Mouse (Mus musculus) gastrocnemius, adult 8-10 months (tissue): ENCODE data around the gene Fhad1. TPM values are rescaled to one million over a fixed set of nuclear protein-coding genes. Genes with fewer than 3 reads are reported as not detected.

Source experiments
- DNase-seq, 2 experiments: peaks; one replicate each; pipeline ENCODE4 v3.0.0; 2022; ENCODE audit warnings: low spot score in 2 of 2
- total RNA-seq, 4 experiments: library from RNA; stranded (reverse); gene quantifications; 2 replicates each; pipeline ENCODE4 v1.2.4; 2022

Fhad1 gene
- total RNA-seq, 4 experiments from 2014 or later = not detected

DNA sequence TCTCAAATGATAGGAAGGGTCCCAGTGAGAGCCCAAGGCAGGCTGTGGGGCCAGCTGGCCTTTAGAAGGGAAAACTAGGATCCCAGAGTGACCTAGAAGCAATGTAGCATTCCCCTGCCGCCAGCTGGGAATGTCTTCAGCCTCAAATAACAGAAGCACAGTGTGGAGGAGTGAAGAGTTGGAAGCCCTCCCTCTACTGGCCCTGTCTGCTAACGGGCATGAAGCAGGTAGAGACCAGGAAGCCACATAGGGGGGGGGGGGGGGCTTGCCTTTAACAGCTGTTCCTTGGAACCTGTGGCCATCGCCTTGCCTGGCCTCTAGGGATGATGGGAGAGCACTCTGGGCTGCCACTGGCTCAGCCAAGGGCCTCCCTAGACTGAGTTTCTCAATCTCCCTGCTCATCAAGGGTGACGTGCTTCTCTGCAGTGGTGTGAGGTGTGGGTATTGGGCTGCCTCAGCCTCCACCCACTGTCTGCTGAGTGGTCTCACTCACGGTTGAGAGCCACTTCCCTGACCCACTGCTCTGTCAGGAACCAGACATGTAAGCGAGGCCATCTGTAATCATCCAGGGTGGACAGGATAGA lies 128.4 kb downstream of the Fhad1 start:
- DNase-seq = no peak

DNA sequence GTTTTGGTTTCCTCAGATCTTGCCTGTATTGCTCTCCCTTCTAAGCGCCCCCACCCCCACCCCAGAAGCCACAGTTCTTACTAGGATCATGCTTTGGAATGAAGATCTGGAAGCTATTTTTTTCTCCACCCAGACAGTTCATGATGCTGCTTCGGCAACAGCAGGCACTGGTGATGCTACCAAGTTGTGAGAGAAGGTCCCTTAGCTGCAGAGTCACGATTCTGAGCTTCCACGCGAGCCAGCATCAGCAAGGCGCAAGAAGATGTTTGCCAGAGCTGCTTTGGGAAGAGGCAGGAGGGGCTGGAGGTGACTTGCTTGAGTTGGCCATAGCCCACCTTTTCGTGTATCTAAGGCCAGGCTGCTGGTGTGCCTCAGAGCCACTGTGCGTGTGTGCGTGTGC lies 129.4 kb downstream of the Fhad1 start:
- no peak for DNase-seq

DNA sequence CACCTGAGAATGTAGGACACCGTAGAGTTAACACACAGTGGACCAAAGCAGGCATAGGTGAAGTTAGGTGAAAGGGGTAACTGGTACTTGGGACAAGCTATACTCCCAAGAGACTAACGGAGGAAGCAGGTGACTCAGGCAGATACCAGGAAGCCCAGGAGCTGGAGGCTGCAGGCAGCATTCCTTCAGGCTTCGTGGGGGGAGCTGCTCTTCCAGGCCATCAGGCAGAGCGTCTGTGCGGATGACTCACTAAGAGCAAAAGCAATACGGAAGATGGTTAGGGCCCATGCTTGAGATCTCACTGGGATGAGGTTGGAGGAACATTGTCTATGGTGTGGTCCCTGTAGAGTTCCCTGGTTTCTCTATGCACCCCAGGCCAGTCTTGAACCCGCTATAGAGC lies 132.0 kb downstream of the Fhad1 start:
- DNase-seq = no peak

DNA sequence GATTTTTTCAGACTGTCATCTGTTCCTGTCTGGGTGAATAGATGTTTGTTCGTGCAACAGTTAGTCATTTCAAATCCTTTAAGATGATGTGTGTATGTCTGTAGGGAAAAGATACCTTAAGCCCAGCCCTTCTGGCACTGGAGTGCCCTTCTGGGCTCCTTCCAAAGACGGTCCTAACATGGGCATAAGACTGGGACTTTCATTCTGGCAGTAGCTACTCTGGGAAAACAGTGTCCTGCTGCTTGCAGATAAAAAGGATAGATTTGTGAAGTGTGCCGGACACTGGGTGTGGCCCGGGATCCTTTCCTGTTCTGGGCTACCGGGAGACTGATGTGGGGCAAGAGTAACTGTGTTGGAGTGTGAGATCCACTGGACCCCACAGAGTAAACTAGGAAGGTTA lies 132.9 kb downstream of the Fhad1 start:
- no peak for DNase-seq

DNA sequence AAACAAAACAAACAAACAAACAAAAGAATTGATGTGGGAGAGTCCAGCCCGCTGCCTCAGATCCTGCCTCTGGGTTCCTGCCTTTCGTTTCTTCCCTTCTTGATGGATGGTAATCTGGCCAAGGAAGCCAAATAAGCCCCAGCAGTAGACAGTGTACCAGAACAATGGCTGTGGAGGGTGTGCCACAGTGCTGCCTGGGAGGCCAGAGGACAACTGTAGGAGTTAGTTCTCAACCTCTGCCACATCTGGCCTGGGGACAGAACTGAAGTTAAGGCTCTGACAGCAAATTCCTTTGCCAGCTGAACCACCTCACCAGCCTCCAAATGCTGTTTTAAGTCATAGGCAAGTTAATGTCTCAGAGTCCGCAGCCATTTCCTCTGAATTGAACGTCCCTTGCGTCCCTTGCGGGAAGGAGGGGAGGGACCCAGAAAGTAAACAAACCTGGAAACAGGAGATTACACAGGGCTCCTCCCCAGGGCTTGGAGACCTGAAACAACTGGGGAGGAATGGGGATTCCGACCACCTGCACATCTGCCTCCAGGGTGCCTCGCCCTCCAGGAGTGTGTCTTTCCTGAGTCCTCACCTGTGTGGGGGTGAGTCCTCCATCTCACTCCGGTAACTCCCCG lies 133.5 kb downstream of the Fhad1 start:
- no peak for DNase-seq

DNA sequence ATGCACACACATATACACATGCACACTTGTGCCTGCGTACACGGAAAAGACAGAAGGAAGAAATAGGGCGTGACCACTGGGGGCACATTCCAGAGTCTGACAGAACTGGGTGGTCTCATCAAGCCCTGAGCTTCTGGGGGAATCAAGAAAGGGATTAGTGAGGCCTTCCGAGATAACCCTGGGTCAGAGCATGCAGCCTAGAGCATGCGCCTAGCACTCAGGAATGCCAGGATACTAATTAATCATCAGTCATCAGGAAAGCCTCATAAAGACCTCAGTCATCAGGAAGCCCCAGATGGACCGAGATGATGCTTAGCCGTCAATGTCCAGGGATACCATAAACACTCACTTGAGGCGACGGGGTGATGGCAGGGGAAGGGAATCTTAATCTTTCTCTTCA lies 135.0 kb downstream of the Fhad1 start:
- DNase-seq = no peak

DNA sequence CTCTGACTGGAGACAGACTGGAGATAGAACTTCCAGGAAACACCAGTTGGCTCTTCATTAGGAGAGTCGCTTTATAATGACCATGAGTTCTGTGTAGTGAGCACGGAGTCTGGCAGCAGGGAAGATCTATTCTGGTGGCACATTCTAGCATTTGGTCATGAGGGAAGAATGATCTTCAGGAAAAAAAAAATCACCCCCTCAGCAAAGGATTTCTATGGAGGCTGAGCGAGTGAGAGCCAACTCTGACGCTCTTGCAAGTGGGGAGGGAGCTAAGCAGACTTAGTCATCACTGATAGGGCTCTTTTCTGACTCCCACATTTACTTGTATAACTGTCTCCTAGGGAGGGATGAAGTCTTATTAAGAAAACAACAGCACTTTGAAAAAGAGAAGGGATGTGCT lies 135.8 kb downstream of the Fhad1 start:
- DNase-seq = no peak

DNA sequence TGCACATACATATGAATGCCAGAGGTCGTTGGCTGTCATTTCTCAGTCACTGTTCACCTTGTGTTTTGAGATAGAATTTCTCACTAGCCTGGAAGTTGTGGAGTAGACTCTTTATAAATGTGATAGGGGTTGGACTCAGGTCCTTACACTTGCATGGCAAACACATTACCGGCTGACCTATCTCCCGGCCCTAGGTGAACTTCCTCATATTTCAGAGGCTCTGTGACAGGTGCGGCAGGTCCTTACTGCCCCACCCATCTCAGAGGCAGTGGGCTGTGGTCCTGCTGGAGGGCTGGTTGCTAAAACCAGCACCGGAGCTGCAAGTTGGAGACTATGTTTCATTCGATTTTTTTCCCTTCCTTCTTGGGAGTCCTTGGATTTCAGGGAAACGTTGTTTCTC lies 136.3 kb downstream of the Fhad1 start:
- DNase-seq = no peak

DNA sequence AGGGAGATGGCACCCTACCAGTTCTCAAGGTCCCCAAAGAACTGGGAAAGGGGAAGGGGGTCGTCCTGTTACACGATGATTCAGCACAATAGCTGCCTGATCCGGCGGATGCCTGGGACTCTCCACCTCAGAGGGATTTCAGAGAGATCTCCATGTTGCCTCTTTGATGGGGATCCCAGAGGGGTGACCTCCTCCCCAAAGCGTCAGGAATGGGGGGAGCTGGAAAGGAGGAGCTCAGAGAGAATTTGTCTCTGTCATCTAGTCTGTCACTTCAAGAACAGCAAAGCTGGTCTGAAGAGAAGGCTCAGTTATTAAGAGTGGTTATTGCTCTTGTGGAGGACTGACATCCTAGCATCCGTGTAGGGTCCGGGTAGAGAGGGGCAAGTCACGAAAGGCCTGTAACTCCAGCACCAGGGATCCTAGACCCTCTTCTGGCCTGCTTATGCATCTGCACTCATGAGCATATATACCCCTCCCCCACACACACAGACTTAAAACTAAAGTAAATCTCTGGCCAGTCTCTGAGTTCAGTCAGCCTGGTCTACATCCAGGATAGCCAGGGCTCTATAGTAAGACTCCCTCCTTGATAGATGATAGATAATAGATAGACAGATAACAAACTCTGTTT lies 139.3 kb downstream of the Fhad1 start:
- DNase-seq = no peak

DNA sequence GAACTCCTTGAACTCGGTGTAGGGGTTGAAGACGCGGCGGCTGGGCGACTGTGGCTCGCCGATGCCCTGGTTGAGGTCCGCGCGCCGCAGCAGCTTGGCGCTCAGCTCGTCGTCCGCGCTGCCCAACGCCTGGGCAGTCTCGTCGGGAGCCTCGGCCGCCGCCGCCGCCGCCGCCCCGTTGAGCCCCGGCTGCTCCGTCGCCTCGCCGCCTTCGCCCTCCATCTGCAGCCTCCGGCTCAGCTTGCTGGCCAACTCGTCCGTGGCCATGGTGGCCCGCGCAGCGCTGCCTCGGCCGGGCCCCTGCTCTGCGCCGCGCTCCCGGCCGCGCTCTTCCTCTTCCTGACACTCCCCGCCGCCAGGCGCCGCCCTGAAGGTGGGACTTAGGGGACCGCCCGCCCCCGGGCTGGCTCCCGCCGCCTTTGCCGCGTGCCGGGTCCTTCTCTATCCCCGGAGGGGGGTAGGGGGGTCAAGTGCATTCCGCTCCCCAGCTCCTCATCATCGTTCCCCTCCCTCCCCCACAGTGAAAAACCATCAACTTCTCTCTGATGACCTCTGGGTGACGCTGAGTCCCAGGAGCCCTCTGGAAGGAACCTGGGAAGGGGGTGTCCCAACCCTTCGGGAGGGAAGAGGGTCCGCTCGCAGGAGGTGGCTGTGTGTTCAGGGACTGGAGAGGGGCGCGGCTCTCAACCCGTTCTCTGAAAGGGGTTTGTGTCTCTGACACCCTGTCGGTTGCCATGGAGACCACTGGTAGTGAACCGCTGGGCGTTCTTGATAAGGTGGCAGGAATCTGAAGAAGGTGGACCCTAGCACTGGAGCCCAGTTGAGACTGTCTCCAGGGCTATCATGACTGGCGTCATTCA lies 140.1 kb downstream of the Fhad1 start, which contains the start of gene Efhd2:
Gene Efhd2, minus strand, starts transcription at position 320 of the 860 bp plus-strand sequence.
- DNase-seq = peak; percentile 50 to 58

DNA sequence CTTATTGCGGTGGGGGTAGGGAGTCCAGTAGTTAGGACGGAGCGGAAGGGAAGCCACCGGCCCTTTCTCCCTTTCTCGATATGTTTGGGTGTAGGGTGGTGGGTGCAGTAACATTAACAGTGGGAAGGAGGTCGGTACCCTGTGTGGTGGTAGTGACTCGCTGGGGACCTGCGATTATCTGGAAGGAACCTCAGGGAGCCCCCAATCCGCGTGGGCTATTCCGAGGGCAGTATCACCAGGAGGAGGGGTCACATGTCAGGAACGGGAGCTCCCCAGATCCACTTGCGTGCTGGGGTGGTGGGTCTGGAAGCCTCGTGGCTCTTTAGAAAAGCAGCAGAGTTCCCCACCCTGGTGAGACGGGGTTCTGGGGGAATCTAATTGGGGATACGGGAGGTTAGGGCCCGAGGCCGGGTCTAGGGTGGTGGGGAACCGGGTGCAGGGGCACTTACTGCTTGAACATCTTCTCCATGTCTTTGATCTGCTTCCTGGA lies 140.7 kb downstream of the Fhad1 start:
- no peak for DNase-seq

DNA sequence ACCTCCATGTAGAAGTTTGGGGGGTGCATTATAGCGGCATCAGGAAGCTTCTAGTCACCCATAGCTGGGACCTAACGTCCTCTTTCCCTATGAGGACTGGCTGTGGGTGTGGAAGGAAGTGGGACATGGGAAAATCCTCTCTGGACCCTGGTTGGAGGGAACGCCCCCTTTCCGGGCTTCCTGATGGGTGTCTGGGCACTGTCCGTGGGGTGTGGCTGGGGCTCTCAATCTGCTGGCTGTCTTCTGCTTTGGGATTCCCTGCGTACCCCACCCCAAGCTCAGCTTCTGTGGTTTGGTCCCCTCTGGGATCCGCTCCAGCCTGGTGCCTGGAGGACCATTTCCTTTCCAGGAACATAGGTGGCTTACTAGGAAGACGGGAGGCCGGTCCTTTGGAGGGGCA lies 141.9 kb downstream of the Fhad1 start:
- DNase-seq = no peak

DNA sequence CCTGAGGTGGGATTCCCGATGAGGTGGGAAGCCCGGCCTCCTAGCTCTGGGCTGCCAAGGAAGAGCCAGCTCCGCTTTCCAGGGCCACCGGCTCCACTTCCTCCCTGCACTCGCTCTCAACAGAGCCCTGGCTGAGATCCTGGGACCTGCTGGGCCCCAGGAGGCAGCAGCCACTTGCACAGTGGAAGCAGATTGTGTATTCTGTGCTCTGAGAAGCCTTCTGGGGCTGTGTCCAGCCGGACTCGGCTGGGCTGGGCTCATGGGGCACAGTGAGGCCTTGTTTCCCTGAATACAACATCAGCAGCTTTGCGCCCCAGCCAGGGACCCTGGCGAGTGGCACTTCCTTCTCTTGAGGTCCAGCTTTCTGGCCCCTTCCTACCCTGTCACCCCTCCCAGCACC lies 143.0 kb downstream of the Fhad1 start:
- DNase-seq = no peak

DNA sequence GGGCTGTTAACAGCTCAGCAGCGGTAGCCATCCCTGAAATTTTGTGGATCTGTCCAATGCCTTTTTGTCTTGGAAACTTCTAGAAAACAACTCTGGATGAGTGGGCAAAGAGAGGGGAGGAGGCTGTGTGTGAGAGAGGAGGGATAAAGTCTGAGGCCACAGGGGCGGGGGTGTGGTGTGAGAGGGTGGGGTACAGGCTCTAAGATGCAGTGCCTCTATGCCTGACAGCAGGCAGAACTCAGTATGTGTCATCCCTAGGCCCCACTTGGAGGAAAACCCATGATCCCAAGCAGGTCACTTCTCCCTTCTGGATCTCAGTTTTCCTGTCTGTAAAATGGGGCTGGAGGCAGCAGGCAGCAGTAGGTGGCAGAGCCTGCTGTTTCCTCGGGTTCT lies 143.6 kb downstream of the Fhad1 start:
- DNase-seq = no peak

DNA sequence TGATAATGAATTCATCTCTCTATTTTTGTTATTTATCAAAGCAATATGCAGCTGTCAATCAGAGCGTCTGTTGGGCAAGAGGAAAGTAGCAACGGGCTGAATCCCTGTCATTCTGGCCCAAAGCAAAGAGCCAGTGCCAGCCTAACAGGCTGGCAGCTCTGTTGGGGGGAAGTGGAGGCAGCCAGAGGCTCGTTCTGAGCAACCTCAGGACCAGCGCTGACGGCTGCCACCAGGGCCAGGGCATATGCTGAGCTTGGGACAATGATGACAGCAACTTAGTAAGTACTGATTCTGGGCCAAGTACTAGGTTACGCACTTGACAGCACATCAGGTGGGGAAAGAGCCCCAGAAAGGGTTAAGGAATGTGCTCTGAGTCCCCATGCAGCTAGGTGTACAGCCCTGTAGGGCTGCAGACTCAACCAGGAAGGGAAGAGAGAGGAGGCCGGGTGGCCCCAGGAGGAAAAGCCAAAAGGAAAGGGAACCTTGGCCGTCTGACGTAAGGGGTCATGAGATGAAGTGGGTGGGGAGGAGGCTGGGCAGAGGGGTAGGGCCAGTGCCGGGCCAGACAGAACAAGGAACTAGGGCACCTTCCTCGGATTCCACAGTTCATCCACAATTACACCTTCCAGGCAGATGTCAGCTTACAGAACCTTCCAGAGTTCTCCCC lies 144.1 kb downstream of the Fhad1 start:
- no peak for DNase-seq

DNA sequence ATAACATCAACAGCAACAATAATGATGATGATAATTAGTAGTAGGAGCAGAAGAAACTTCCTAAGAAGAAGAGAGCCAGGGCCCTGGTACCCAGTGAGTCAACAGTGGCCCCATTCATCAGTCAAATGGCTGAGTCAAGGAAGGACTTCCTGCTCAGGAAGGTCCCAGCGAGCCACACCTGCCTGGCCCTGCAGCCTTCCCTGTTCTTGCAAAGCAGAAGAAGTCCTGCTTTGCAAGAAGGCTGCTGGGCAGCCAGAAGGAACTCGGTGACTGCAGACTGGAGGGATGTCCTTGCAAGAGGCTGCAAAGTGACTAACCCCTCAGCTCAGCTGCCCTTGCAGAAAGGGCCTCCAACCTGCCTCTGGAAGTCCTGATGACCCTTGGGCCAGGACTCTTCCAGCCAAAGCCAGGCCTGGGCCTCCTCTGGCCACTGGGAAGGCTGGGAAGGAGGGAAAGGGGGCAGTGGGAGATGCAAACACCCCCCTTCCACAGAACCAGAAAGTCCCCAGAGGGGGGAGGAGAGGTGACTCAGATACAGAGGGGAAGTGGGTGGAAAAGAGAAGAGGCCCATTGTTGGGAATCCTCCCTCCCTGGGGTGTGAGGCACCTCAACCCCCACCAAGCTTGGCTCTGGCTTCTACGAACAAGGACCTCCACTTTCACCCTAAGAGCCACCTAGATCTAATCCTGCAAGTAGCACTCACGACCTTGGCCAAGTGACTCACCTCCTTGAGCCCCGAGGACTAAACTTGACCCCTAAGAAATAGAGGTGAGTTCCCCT lies 145.3 kb downstream of the Fhad1 start:
- DNase-seq = no peak

DNA sequence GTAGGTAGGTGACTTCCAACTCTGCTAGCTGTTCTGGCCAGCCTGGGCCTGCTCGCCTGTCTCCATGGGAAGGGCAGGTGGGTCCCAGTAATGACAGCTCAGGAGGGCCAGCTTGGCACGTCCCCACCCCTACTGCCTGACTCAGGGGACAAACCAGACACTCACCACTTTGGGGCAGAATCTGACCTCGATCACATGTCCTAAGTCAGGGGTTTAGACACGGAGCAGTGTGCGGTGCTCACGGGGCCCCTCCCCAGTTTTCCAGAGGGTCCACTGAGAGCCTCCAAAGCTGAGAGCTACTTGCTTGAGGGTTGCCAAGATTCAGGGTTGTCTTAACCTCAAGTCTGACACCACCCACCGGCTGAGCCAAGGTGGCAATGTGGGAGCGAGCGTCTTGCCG lies 146.8 kb downstream of the Fhad1 start:
- no peak for DNase-seq

DNA sequence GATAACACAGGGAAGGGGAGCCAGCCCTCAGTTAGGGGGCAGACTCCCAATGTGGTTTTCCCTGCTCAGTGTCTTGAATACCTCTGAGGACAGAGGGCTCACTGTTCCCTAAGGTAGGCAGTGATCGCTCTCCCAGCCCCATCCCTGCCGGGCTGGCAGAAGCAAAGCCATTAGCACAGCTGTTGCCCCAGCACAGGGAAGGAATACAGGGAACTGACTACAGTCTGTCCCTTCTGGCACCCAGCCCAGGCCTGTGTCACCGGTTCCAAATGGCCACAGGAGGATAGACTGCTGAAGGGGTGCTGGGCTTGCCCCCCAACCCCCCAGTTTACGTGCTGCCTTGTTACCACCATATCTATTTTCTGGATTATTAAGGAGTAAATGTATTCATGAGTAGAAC lies 147.4 kb downstream of the Fhad1 start:
- DNase-seq = no peak

DNA sequence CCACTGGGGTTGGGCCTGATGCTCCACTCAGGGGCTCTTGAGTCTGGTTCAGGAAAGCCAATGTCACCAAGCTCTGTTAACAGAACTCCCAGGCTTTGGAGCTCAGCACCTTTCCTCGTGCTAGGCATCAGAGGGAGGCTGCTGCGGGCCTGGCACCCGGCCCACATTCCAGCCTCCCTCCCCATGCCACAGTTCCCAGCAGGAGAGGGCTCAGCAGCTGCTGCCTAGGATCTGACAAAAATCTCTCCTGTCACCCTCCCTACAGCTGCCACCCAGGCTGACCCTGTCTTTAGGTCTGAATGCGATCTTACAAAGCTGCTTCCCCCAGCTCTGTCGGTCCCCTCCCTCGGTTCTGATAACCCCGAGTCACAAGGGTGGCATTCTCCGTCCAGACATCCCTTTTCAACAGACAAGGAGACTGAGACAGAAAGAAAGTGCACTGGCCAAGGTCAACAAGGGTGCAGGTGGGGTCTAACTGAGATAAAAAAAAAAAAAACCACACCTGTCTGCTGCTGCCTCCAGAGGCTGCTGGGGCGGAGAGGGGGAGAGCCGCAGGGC lies 147.9 kb downstream of the Fhad1 start:
- DNase-seq = no peak

DNA sequence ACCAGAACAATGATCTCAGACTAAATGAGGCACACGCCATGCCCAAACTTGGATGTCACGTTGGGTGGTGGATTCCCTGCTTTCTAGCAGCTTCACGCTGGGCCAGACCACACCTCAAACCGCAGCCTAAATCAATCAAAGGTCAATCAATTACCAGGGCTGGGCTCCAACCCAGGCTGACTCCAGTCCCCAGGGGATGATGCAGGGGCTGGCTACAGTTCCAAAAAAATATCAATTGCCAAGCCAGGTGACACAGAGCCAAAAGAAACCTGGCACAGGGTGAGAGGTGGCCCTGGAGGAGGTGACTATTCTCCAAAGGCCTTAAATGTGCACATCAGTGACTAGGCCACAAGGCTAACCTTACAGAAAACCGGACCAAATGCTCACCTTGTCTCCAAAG lies 149.3 kb downstream of the Fhad1 start:
- no peak for DNase-seq
